Mouse (Mus musculus) midbrain, embryonic 16.5 days (tissue): ENCODE measurements around the gene Eid3. TPM values are rescaled to one million over a fixed set of nuclear protein-coding genes. Genes with fewer than 3 reads are reported as not detected.

Experiments
- ATAC-seq: fragments of 200-750 bp; cut with Nextera tagmentation; 2 replicates; pipeline ENCODE4 v1.8.0; 2017; ENCODE audit warnings: moderate TSS enrichment
- H3K27ac ChIP-seq: fragments of 300-500 bp; sonication (generic); 2 replicates; pipeline ENCODE4 v1.5.1; 2014; ENCODE audit warnings: mild to moderate bottlenecking, low read length, mixed read lengths
- H3K27me3 ChIP-seq: fragments of 300-500 bp; sonication (generic); 2 replicates; pipeline ENCODE4 v1.6.1; 2014; ENCODE audit warnings: low read depth, low read length, mixed read lengths; ENCODE audit not compliant: control insufficient read depth, insufficient read depth
- H3K36me3 ChIP-seq: fragments of 300-500 bp; sonication (generic); 2 replicates; pipeline ENCODE4 v1.6.1; 2014; ENCODE audit warnings: mild to moderate bottlenecking, low read length, moderate library complexity, mixed read lengths; ENCODE audit not compliant: control insufficient read depth, insufficient read depth
- H3K4me1 ChIP-seq: fragments of 300-500 bp; sonication (generic); 2 replicates; pipeline ENCODE4 v1.6.1; 2014; ENCODE audit warnings: mild to moderate bottlenecking, low read length, mixed read lengths; ENCODE audit not compliant: control insufficient read depth, insufficient read depth
- H3K4me2 ChIP-seq: fragments of 300-500 bp; sonication (generic); 2 replicates; pipeline ENCODE4 v1.6.1; 2014; ENCODE audit warnings: mild to moderate bottlenecking, low read length, mixed read lengths
- H3K4me3 ChIP-seq: fragments of 300-500 bp; sonication (generic); 2 replicates; pipeline ENCODE4 v1.5.1; 2014; ENCODE audit warnings: low read depth, mild to moderate bottlenecking, low read length, moderate library complexity, mixed read lengths
- H3K9ac ChIP-seq: fragments of 300-500 bp; sonication (generic); 2 replicates; pipeline ENCODE4 v1.6.1; 2014; ENCODE audit warnings: low read depth, low read length, mixed read lengths
- H3K9me3 ChIP-seq: fragments of 300-500 bp; sonication (generic); replicated peaks from 2 replicates; pipeline ENCODE4 v1.6.1; 2014; ENCODE audit warnings: mild to moderate bottlenecking, low read length, mixed read lengths; ENCODE audit not compliant: control insufficient read depth, poor library complexity, severe bottlenecking
- WGBS: fragments of 180-500 bp; shearing (Covaris S2); extraction: QIAGEN DNeasy Blood & Tissue Kit; methylation state at CpG from one replicate; pipeline ENCODE4 v1.1.7; 2014; 5-methylcytosine and 5-hydroxymethylcytosine counted together
- polyA plus RNA-seq: library from polyadenylated mRNA; unstranded; fragments of >200 nt; fragmentation: Nextera tagmentation; extraction: Ambion mirVana; gene quantifications from 2 replicates; pipeline ENCODE4 v1.2.1, GENCODE M21; 2015

Gene Eid3
- polyA plus RNA-seq, 1 experiment from 2014 or later, result 0.36 TPM

- peak overlapping the region; percentile 63 for H3K4me2 ChIP-seq
- H3K36me3 ChIP-seq, result no peaks in the 10 kb centered on the region
- no peaks in the 10 kb centered on the region for H3K27me3 ChIP-seq
- H3K9ac ChIP-seq, result peak overlapping the region; percentile 76
- H3K27ac ChIP-seq, result peak overlapping the region; percentile 72
- ATAC-seq, result peak; percentile 86
- no peaks in the 10 kb centered on the region for H3K9me3 ChIP-seq
- H3K4me3 ChIP-seq, result peak overlapping the region; percentile 82
- 1% methylated on average over 49 of the region's 49 CpGs for WGBS
- H3K4me1 ChIP-seq, result peaks cover 24% of the 10 kb centered on the region
Measured at GRCm38 (mm10) chr10:82858691-82859532, 7.5 kb upstream of the Eid3 start.

- Histone ChIP-seq H3K27ac (peak overlapping the region; percentile 72), H3K4me1 (peaks cover 24% of the 10 kb centered on the region), H3K9me3 (no peaks in the 10 kb centered on the region), H3K27me3 (no peaks in the 10 kb centered on the region), H3K4me2 (peak overlapping the region; percentile 63), H3K9ac (peak overlapping the region; percentile 76), H3K36me3 (no peaks in the 10 kb centered on the region), H3K4me3 (peak overlapping the region; percentile 82)
- WGBS, result under 1% methylated on average over 8 of the region's 8 CpGs
- peak; percentile 66 for ATAC-seq
Measured at GRCm38 (mm10) chr10:82859533-82859915, 6.9 kb upstream of the Eid3 start.

GRCm38 (mm10) chr10:82860181-82860928 is 6.1 kb upstream of the Eid3 start:
- Histone ChIP-seq H3K4me1 (peaks cover 24% of the 10 kb centered on the region), H3K4me2 (peak overlapping the region; percentile 63), H3K4me3 (peak overlapping the region; percentile 82), H3K27me3 (no peaks in the 10 kb centered on the region), H3K9ac (peak overlapping the region; percentile 91), H3K36me3 (no peaks in the 10 kb centered on the region), H3K27ac (peak overlapping the region; percentile 93), H3K9me3 (no peaks in the 10 kb centered on the region)
- ATAC-seq, result peak; percentile 56
- under 1% methylated on average over 50 of the region's 50 CpGs for WGBS

- Histone ChIP-seq H3K9me3 (no peaks in the 10 kb centered on the region), H3K27ac (peak overlapping the region; percentile 93), H3K4me1 (peaks cover 26% of the 10 kb centered on the region), H3K9ac (peak overlapping the region; percentile 91), H3K27me3 (no peaks in the 10 kb centered on the region), H3K36me3 (no peaks in the 10 kb centered on the region), H3K4me2 (peak overlapping the region; percentile 63), H3K4me3 (peak overlapping the region; percentile 82)
- no peak for ATAC-seq
- WGBS, result 2% methylated on average over 8 of the region's 8 CpGs
Measured at GRCm38 (mm10) chr10:82860929-82861315, 5.5 kb upstream of the Eid3 start.

GRCm38 (mm10) chr10:82863106-82863680 is 3.2 kb upstream of the Eid3 start:
- H3K36me3 ChIP-seq, result no peaks in the 10 kb centered on the region
- peaks cover 26% of the 10 kb centered on the region for H3K4me1 ChIP-seq
- no peak for ATAC-seq
- peak overlapping the region; percentile 21; the same call in 1 of the 2 replicates for H3K4me2 ChIP-seq
- 77% methylated on average over 5 of the region's 5 CpGs for WGBS
- H3K4me3 ChIP-seq, result no peak overlapping the region
- H3K27ac ChIP-seq, result no peak overlapping the region
- no peak overlapping the region for H3K9ac ChIP-seq
- H3K9me3 ChIP-seq, result no peaks in the 10 kb centered on the region
- no peaks in the 10 kb centered on the region for H3K27me3 ChIP-seq

- no peak overlapping the region for H3K27ac ChIP-seq
- 72% methylated on average over 7 of the region's 7 CpGs for WGBS
- no peaks in the 10 kb centered on the region for H3K27me3 ChIP-seq
- H3K36me3 ChIP-seq, result no peaks in the 10 kb centered on the region
- ATAC-seq, result no peak
- H3K4me2 ChIP-seq, result no peak overlapping the region
- H3K4me3 ChIP-seq, result no peak overlapping the region
- H3K9me3 ChIP-seq, result no peaks in the 10 kb centered on the region
- peaks cover 26% of the 10 kb centered on the region for H3K4me1 ChIP-seq
- no peak overlapping the region for H3K9ac ChIP-seq
Measured at GRCm38 (mm10) chr10:82863827-82864226, 2.6 kb upstream of the Eid3 start.

GRCm38 (mm10) chr10:82866832-82867231 is 406 bp downstream of the Eid3 start:
- H3K4me1 ChIP-seq, result peaks cover 20% of the 10 kb centered on the region
- H3K4me2 ChIP-seq, result no peak overlapping the region
- WGBS, result 78% methylated on average over 18 of the region's 18 CpGs
- no peak overlapping the region for H3K4me3 ChIP-seq
- H3K27ac ChIP-seq, result no peak overlapping the region
- no peaks in the 10 kb centered on the region for H3K9me3 ChIP-seq
- H3K9ac ChIP-seq, result no peak overlapping the region
- no peak for ATAC-seq
- H3K27me3 ChIP-seq, result no peaks in the 10 kb centered on the region
- H3K36me3 ChIP-seq, result no peaks in the 10 kb centered on the region

- 93% methylated on average over 6 of the region's 6 CpGs for WGBS
- peaks cover 3% of the 10 kb centered on the region for H3K4me1 ChIP-seq
Measured at GRCm38 (mm10) chr10:82868418-82869086, 2.1 kb downstream of the Eid3 start.

More at GRCm38 (mm10) chr10:82868418-82869086, 2.1 kb downstream of the Eid3 start:
- Histone ChIP-seq H3K9ac (no peak overlapping the region), H3K9me3 (no peaks in the 10 kb centered on the region), H3K4me3 (no peak overlapping the region), H3K36me3 (no peaks in the 10 kb centered on the region), H3K27me3 (no peaks in the 10 kb centered on the region), H3K4me2 (no peak overlapping the region), H3K27ac (no peak overlapping the region)
- ATAC-seq, result no peak
